Mouse (Mus musculus) activated CD4-positive, CD25-positive, alpha-beta regulatory T cell, adult 9 weeks (primary cell): ENCODE data around the gene Slc25a5. TPM values are rescaled to one million over a fixed set of nuclear protein-coding genes. Genes with fewer than 3 reads are reported as not detected.

Source experiments
- polyA plus RNA-seq: library from polyadenylated mRNA; unstranded; fragments of 100-300 nt; shearing (Covaris generic); gene quantifications from one replicate; pipeline ENCODE4 v1.2.1, GENCODE M21; 2017

The Slc25a5 gene
- polyA plus RNA-seq = 771 TPM

DNA sequence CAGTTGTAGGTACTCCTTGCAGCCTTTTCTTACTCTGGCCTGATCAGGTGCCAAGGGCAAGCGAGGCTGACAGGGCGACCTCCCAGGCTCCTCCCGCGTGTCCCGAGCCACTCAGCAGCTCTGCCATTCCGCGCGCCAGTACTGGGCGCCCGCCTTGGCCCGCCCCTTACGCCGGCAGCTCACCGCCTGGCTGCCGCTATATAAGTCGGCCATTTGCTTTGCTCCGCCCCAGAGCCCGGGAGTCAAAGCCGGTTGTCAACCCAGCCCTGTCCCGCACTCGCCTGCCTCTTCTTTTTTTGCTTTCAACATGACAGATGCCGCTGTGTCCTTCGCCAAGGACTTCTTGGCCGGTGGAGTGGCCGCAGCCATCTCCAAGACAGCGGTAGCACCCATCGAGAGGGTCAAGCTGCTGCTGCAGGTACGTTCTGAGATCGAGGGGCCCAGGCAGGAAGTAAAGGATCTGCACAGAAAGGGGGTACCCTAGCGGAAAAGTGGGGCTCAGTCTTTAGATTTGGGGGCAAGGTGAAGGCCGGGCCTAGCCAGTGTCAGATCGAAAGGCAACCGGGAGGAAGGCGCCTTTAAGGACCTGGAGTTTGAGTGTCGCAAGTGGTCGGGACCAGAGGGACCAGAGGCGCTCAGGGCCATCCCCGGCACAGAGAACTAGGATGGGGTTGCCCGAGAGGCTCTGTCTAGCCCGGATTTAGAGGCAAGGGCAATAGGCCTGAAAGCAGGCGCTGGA, at the start of gene Slc25a5:
Slc25a5 (plus strand) TSS at position 228 of the 739 bp plus-strand sequence.

Other genes with a start within 250 kb of the Slc25a5 start
- gene Pgrmc1, start 197.4 kb upstream of the Slc25a5 start, polyA plus RNA-seq = 75.8 TPM
- 1.2 TPM for gene Akap17b, start 150.3 kb upstream of the Slc25a5 start, polyA plus RNA-seq
- gene Slc25a43, start 52.0 kb upstream of the Slc25a5 start, polyA plus RNA-seq = 0.77 TPM
- gene Ube2a, start 78.2 kb downstream of the Slc25a5 start, polyA plus RNA-seq = 128 TPM
- 26.2 TPM for gene C330007P06Rik, start 78.5 kb downstream of the Slc25a5 start, polyA plus RNA-seq
- 1.5 TPM for gene Nkrf, start 107.2 kb downstream of the Slc25a5 start, polyA plus RNA-seq
- 163 TPM for gene Sept6, start 196.1 kb downstream of the Slc25a5 start, polyA plus RNA-seq